Mouse (Mus musculus) cortical plate, adult 2 months (tissue): Measurements from ENCODE around the gene Lama2.

ENCODE experiments used
- CTCF ChIP-seq: fragments of 200-500 bp; IDR thresholded peaks from 2 replicates; pipeline ENCODE4 v1.5.1; 2011; ENCODE audit warnings: mild to moderate bottlenecking, control low read depth, low read length; ENCODE audit not compliant: insufficient read depth; ENCODE audit errors: extremely low read depth
- POLR2A ChIP-seq: fragments of 200-500 bp; IDR thresholded peaks from 2 replicates; pipeline ENCODE4 v1.6.1; 2011; ENCODE audit warnings: mild to moderate bottlenecking, low read length, control low read depth; ENCODE audit not compliant: insufficient read depth; ENCODE audit errors: extremely low read depth

DNA sequence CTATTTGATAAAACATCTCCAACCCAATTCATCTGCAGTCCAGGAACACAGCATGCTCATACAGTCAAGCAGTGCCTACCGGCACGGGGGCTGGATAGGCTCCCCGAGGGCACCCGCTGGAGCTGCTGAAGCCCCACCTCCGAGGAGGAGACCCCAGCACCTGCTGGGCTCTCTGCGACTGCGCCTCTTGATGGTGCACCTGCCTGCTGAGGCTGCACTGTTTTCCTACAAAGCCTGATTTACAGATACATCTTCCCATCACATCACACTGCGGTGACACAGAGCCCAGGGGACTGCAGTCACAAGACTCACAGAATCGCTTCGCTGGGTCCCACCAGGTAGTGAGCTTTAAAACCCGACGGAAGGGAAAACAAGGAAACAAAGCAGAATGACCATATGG lies 412.2 kb downstream of the Lama2 start:
- no peak for TF ChIP-seq CTCF
- no peak for TF ChIP-seq POLR2A
